Mouse (Mus musculus): ENCODE data around the gene Trim54.

Gene Trim54

GRCm38 (mm10) chr5:31183678-31184077 lies 67.2 kb downstream of the Trim54 start:
- no peak for DNase-seq (ENCODE audit: low read depth)
